Mouse (Mus musculus) erythroblast, embryonic 14.5 days (primary cell): ENCODE results near the gene Axdnd1.

Source experiments
- GATA1 ChIP-seq: IDR thresholded peaks from 2 replicates; pipeline ENCODE4 v1.6.1; 2012; ENCODE audit warnings: low read length, inconsistent platforms, mixed read lengths
- TAL1 ChIP-seq: IDR thresholded peaks from 3 replicates; pipeline ENCODE4 v1.6.1; 2012; ENCODE audit warnings: low read length, inconsistent platforms, mixed read lengths

- TF ChIP-seq GATA1 (no peak), TAL1 (no peak)
These were observed 16.8 kb upstream of the Axdnd1 start for GRCm38 (mm10) chr1:156437726-156438125.
